Mouse (Mus musculus) CH12.LX (cell line): ENCODE results near the gene Hsd17b1.

ENCODE experiments used
- BHLHE40 ChIP-seq: IDR thresholded peaks from 2 replicates; pipeline ENCODE4 v1.6.1; 2011; ENCODE audit warnings: mild to moderate bottlenecking, low read depth, low read length, improper control_type of control experiment
- CTCF ChIP-seq, 2 experiments: IDR thresholded peaks in 1 of 2; conservative IDR thresholded peaks in 1 of 2; 2 replicates each; pipeline ENCODE4 v1.5.1; 2011 to 2012; ENCODE audit warnings: low read depth in 2 of 2, low read length in 2 of 2, improper control_type of control experiment in 1 of 2, inconsistent platforms in 1 of 2, mild to moderate bottlenecking in 1 of 2, moderate library complexity in 1 of 2
- ELF1 ChIP-seq: IDR thresholded peaks from 2 replicates; pipeline ENCODE4 v1.6.1; 2014; ENCODE audit warnings: low read depth, mild to moderate bottlenecking, inconsistent platforms, low read length, improper control_type of control experiment
- MXI1 ChIP-seq: IDR thresholded peaks from 2 replicates; pipeline ENCODE4 v1.6.1; 2011; ENCODE audit warnings: mild to moderate bottlenecking, low read depth, low read length, improper control_type of control experiment
- POLR2A ChIP-seq: IDR thresholded peaks from 2 replicates; pipeline ENCODE4 v1.6.1; 2011; ENCODE audit warnings: low read depth, mild to moderate bottlenecking, improper control_type of control experiment, low read length
- RCOR1 ChIP-seq: conservative IDR thresholded peaks from 2 replicates; pipeline ENCODE4 v1.6.1; 2012; ENCODE audit warnings: low read depth, mild to moderate bottlenecking, inconsistent platforms, low read length, improper control_type of control experiment
- SIN3A ChIP-seq: IDR thresholded peaks from 2 replicates; pipeline ENCODE4 v1.6.1; 2012; ENCODE audit warnings: low read length, improper control_type of control experiment, inconsistent platforms
- TCF12 ChIP-seq: IDR thresholded peaks from 2 replicates; pipeline ENCODE4 v1.6.1; 2014; ENCODE audit warnings: low read depth, mild to moderate bottlenecking, inconsistent platforms, low read length, improper control_type of control experiment
- ZNF384 ChIP-seq: IDR thresholded peaks from 2 replicates; pipeline ENCODE4 v1.6.1; 2012; ENCODE audit warnings: low read depth, low read length, improper control_type of control experiment, inconsistent platforms

DNA sequence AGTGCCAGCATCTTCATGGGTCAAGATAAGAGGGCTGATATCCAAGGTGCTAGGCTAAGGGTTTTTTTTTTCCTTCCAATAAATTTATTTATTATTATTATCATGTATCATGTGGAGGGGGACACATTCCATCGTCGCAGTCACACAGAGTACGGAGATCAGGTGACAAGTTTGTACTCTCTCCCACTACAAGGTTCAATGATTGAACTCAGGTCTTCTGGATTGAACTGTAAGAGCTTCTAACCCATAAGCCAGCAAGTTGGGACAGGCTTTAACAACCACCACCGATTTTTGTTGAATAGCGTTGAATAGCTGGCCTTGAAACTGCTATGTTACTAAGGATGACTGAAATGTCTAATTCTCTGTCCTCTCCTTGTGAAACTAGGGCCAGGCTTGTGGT is 2.2 kb downstream of the Hsd17b1 start:
- no peak for TF ChIP-seq BHLHE40
- TF ChIP-seq MXI1: no peak
- TF ChIP-seq POLR2A: no peak
- TF ChIP-seq TCF12: no peak
- no peak for TF ChIP-seq ELF1
- TF ChIP-seq RCOR1: no peak
- TF ChIP-seq ZNF384: no peak
- no peak for TF ChIP-seq CTCF (conservative IDR thresholded peaks at IDR 0.05 in 1 of 2, IDR thresholded peaks at IDR 0.05 in 1 of 2; ENCODE audit: low read depth in 2 of 2, low read length in 2 of 2)
- TF ChIP-seq SIN3A: no peak
